Mouse (Mus musculus): ENCODE results near the gene Msl1. TPM values are rescaled to one million over a fixed set of nuclear protein-coding genes. Genes with fewer than 3 reads are reported as not detected.

Gene Msl1
- polyA plus RNA-seq (2015; fragmentation: Nextera tagmentation; extraction: Ambion mirVana): 27.7 and 32.0 TPM in 2 replicates

GRCm38 (mm10) chr11:98795015-98795713, at the start of gene Msl1:
Msl1 (plus strand) TSS chr11:98795516.
- Histone ChIP-seq H3K9me3 (ENCODE audit: control insufficient read depth, low read length) (no peaks in the 10 kb centered on the region), H3K4me2 (ENCODE audit: low read length) (peak within 1 kb of the TSS; percentile 80), H3K36me3 (ENCODE audit: control insufficient read depth, insufficient read depth) (peaks cover 3% of the 10 kb centered on the region), H3K27me3 (replicated peaks; ENCODE audit: control insufficient read depth, insufficient read depth, low read length) (no peaks in the 10 kb centered on the region), H3K4me1 (replicated peaks; ENCODE audit: control insufficient read depth, insufficient read depth, low read length) (peaks cover 29% of the 10 kb centered on the region), H3K27ac (ENCODE audit: low read length) (peak within 1 kb of the TSS; percentile 100), H3K4me3 (replicated peaks; ENCODE audit: low read length) (peak within 1 kb of the TSS; percentile 94), H3K9ac (replicated peaks; ENCODE audit: low read depth, low read length) (peak within 1 kb of the TSS; percentile 99)
- ATAC-seq: peak; percentile 68
- under 1% methylated on average over 51 of the region's 89 CpGs for WGBS

DNA sequence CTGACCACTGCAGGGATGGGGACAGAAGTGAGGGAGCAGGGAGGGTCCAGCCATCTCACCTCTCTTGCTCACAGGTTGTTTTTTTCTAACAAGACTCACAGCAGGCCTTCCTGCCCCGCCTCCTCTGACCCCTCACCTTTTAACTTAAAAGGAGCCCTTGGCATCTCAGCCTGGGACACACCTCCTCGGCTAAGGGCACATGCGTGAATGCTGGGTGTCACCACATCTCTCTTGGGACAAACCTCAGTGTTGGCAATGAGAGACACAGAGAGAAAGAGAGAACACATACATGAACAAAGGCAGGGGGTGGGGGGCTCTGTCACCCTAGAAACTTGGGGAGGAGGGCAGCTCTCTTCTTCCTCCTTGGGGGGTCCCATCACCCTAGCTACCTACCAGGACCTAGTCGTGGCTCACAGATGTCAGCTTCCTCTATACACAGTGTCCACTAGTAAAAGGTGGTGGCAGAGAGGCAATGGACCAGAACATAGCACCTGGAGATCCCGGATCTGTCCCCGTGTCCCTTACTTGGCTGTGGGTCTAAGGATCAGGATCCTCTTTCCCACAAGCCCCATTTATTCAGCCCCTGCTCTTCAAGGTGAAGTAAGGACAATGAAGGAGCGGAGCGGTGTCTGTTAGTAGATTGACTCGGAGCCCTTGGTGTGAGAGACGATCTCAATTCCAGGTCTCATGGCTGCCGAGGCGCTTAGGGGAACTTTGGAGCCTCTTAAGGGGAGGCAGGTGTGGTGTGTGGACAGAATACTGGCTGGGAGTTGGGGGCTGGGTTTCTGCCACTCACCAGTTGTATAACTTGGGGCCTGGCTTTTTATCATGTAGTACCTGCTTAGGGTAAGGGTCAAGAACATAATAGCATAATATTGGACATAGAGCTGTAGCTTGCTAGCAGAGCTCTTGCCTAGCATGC, 49.1 kb upstream of the Msl1 start:
- no peak for ATAC-seq
- Histone ChIP-seq H3K4me1 (replicated peaks; ENCODE audit: control insufficient read depth, insufficient read depth, low read length) (peaks cover 82% of the 10 kb centered on the region), H3K9ac (replicated peaks; ENCODE audit: low read depth, low read length) (peak overlapping the region; percentile 57), H3K36me3 (ENCODE audit: control insufficient read depth, insufficient read depth) (no peaks in the 10 kb centered on the region), H3K27ac (ENCODE audit: low read length) (peak overlapping the region; percentile 96), H3K9me3 (ENCODE audit: control insufficient read depth, low read length) (no peaks in the 10 kb centered on the region), H3K4me3 (replicated peaks; ENCODE audit: low read length) (peak overlapping the region; percentile 33), H3K27me3 (replicated peaks; ENCODE audit: control insufficient read depth, insufficient read depth, low read length) (no peaks in the 10 kb centered on the region), H3K4me2 (ENCODE audit: low read length) (peak overlapping the region; percentile 96)
- WGBS: 48% methylated on average over 12 of the region's 12 CpGs

DNA sequence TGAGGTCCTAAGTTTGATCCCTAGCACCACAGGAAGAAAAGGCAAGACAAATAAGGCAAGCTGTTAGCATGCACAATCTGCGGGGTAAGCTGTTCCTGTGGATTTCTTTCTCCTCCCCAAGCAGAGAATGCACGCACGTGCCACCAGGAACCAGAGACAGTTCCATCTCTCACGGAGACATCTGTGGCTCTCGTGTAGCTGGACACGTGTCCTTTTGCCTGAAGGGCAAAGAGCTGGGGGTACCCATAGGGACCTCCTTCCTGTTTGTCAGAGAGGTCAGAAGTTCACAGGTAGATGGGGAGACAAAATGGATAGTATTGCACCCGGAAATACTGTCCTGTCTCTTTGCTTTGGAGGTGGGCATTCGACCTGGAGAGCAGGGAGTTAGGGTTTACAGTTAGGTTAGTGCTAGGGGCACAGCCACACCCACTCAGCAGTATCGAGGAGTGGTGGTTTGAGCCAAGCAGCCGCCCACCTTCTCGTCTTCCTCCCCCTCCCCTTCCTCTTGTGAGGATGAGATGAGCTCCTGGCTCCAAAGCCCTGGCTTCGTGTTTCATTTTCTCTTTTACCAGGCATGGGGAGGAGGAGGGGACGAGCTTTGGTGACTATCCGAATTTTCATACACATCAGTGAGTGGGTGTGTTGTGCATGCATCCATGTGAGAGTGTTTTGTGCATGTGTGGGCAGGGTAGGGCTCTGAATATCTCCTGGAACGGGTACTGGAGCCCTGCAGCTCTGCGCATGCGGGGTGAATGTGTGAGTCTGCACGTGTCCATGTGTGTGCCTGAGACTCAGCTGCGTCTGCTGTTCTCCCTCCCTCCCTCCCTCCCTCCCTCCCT, 48.2 kb upstream of the Msl1 start:
- peaks cover 91% of the 10 kb centered on the region for H3K4me1 ChIP-seq (replicated peaks; ENCODE audit: control insufficient read depth, insufficient read depth, low read length)
- H3K27me3 ChIP-seq (replicated peaks; ENCODE audit: control insufficient read depth, insufficient read depth, low read length): no peaks in the 10 kb centered on the region
- WGBS: 8% methylated on average over 19 of the region's 19 CpGs

DNA sequence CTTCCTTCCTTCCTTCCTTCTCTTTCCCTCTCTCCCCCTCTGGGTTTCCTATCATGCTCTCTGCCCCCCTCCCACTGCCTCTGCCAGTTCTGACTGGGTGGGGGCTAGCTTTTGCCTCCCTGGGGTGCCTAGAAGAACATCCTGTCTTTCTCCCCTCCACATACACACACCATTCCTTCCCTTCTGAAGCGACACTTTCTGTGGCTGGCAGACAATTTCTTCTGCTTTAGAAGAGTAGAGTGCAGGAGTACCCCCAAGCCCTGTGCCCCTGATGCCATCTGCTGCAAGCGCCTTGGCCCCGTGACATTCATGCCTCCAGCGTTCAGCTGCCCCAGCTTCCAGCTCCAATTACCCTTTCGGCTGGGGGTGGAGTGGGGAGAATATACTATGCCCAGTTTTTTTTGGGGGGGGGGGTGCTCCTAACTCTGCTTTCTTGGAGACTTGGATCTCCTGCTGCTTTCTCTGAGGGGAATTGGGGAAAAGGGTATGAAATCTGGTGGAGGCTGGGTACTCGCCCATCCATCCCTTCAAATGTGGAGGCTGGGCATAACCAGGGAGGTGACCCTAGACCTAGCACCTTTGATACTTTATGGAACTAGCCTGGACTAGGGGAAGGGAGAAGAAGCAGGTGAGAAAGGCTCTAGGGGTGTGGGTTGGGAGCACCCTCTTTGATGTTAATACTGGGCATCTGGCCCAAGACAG, 47.4 kb upstream of the Msl1 start:
- Histone ChIP-seq H3K27ac (ENCODE audit: low read length) (peak overlapping the region; percentile 100), H3K4me1 (replicated peaks; ENCODE audit: control insufficient read depth, insufficient read depth, low read length) (peaks cover 94% of the 10 kb centered on the region), H3K27me3 (replicated peaks; ENCODE audit: control insufficient read depth, insufficient read depth, low read length) (no peaks in the 10 kb centered on the region), H3K9me3 (ENCODE audit: control insufficient read depth, low read length) (no peaks in the 10 kb centered on the region), H3K36me3 (ENCODE audit: control insufficient read depth, insufficient read depth) (no peaks in the 10 kb centered on the region), H3K4me3 (replicated peaks; ENCODE audit: low read length) (peak overlapping the region; percentile 36), H3K9ac (replicated peaks; ENCODE audit: low read depth, low read length) (peak overlapping the region; percentile 68), H3K4me2 (ENCODE audit: low read length) (peak overlapping the region; percentile 64)
- WGBS: 8% methylated on average over 6 of the region's 6 CpGs
- peak; percentile 11 for ATAC-seq

More for the DNA sequence above, 48.2 kb upstream of the Msl1 start:
- Histone ChIP-seq H3K9me3 (ENCODE audit: control insufficient read depth, low read length) (no peaks in the 10 kb centered on the region), H3K9ac (replicated peaks; ENCODE audit: low read depth, low read length) (peak overlapping the region; percentile 57), H3K4me3 (replicated peaks; ENCODE audit: low read length) (peak overlapping the region; percentile 33), H3K36me3 (ENCODE audit: control insufficient read depth, insufficient read depth) (no peaks in the 10 kb centered on the region), H3K27ac (ENCODE audit: low read length) (peak overlapping the region; percentile 96), H3K4me2 (ENCODE audit: low read length) (peak overlapping the region; percentile 96)
- peak; percentile 81 for ATAC-seq

- ATAC-seq: peak; percentile 39
- Histone ChIP-seq H3K9ac (replicated peaks; ENCODE audit: low read depth, low read length) (peak overlapping the region; percentile 68), H3K4me2 (ENCODE audit: low read length) (peak overlapping the region; percentile 64), H3K4me3 (replicated peaks; ENCODE audit: low read length) (peak overlapping the region; percentile 36), H3K9me3 (ENCODE audit: control insufficient read depth, low read length) (no peaks in the 10 kb centered on the region), H3K36me3 (ENCODE audit: control insufficient read depth, insufficient read depth) (peaks cover 6% of the 10 kb centered on the region; the same call in 1 of the 2 replicates), H3K4me1 (replicated peaks; ENCODE audit: control insufficient read depth, insufficient read depth, low read length) (peaks cover 90% of the 10 kb centered on the region), H3K27ac (ENCODE audit: low read length) (peak overlapping the region; percentile 100), H3K27me3 (replicated peaks; ENCODE audit: control insufficient read depth, insufficient read depth, low read length) (no peaks in the 10 kb centered on the region)
- 6% methylated on average over 15 of the region's 15 CpGs for WGBS
These were observed 46.6 kb upstream of the Msl1 start for GRCm38 (mm10) chr11:98748506-98749416.

- WGBS: 0% methylated on average over 5 of the region's 5 CpGs
- Histone ChIP-seq H3K9ac (replicated peaks; ENCODE audit: low read depth, low read length) (peak overlapping the region; percentile 68), H3K9me3 (ENCODE audit: control insufficient read depth, low read length) (no peaks in the 10 kb centered on the region), H3K4me3 (replicated peaks; ENCODE audit: low read length) (peak overlapping the region; percentile 36), H3K27me3 (replicated peaks; ENCODE audit: control insufficient read depth, insufficient read depth, low read length) (no peaks in the 10 kb centered on the region), H3K4me1 (replicated peaks; ENCODE audit: control insufficient read depth, insufficient read depth, low read length) (peaks cover 88% of the 10 kb centered on the region), H3K27ac (ENCODE audit: low read length) (peak overlapping the region; percentile 100), H3K36me3 (ENCODE audit: control insufficient read depth, insufficient read depth) (peaks cover 11% of the 10 kb centered on the region), H3K4me2 (ENCODE audit: low read length) (peak overlapping the region; percentile 64)
- peak; percentile 35 for ATAC-seq
These were observed 45.6 kb upstream of the Msl1 start for GRCm38 (mm10) chr11:98749716-98750115.

DNA sequence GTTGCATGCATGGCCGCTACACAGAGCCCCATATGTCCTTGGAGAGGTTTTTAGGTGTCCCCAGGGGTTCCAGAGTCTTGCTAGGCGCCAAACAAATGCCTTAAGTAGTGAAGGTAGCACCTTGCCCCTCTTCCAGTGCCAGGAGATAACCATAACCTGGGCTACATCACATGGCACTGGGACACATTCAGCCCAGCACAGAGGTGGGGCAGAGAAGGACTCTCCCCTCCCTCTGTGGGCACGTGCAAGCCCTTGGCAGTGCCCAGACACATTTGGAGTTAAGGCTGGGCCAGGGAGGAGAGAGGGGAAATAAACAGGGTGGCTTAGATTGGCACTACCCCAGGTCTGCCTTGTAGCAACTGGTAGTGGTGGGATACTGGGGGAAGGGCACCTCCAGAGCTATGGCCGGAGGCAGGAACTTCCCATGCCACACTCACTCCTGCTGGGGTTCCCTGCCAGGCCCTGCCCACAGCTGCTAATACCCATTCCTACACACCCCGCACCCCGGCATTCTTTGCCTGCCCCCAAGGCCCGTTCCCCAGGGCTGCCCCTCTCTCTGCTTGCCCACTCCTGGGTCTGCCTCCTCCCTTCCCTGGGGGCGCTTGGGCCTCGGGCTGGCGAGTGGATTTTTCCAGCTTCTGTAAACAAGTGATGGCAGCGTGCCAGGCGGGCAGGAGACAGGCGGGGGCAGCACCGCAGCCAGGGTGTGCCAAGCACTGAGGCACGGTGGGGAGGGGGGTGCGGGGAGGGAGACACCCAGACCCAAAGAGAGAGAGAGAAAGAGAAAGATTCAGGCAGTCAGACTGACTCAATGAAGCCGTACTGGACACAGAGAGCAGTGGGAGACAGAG, 44.7 kb upstream of the Msl1 start:
- H3K4me1 ChIP-seq (replicated peaks; ENCODE audit: control insufficient read depth, insufficient read depth, low read length): peaks cover 85% of the 10 kb centered on the region
- peak overlapping the region; percentile 100 for H3K27ac ChIP-seq (ENCODE audit: low read length)
- peaks cover 11% of the 10 kb centered on the region for H3K36me3 ChIP-seq (ENCODE audit: control insufficient read depth, insufficient read depth)
- H3K4me3 ChIP-seq (replicated peaks; ENCODE audit: low read length): peak overlapping the region; percentile 25
- H3K27me3 ChIP-seq (replicated peaks; ENCODE audit: control insufficient read depth, insufficient read depth, low read length): no peaks in the 10 kb centered on the region
- peak overlapping the region; percentile 64 for H3K4me2 ChIP-seq (ENCODE audit: low read length)
- peak; percentile 34 for ATAC-seq
- 8% methylated on average over 16 of the region's 17 CpGs for WGBS
- H3K9ac ChIP-seq (replicated peaks; ENCODE audit: low read depth, low read length): peak overlapping the region; percentile 68
- H3K9me3 ChIP-seq (ENCODE audit: control insufficient read depth, low read length): no peaks in the 10 kb centered on the region
